ENCODE assay signal across 22 mouse cellular contexts in the genomic region with DNA sequence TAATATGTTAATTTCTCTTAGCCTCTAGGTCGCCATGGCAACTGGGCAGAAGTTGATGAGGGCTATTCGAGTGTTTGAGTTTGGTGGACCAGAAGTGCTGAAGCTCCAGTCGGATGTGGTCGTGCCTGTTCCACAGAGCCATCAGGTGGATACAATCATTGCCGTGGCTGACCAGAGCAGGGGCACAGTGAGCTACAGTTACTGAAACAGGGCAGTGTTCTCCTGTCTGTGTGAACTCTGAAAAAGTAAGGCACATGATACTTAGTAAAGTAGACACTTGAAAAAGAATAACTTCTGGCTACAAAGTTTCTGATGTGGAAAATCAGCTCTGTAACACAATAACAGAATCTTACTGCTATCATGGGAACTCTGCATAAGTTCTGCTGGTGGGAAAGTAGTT. TPM values are rescaled to one million over a fixed set of nuclear protein-coding genes. Genes with fewer than 3 reads are reported as not detected.
"Had no signal": no experiment of that assay in that cellular context is flagged by ENCODE, and none has a peak within 500 bp of the region (broad histone marks: within the 10 kb centered on the region; RNA-seq: fewer than 3 reads in every experiment).

No protein-coding gene starts in this region.

- ATAC-seq: liver, embryonic 12.5 days; midbrain, embryonic 13.5 days had no signal

- H3K36me3 ChIP-seq: neural tube, embryonic 13.5 days; neural tube, embryonic 15.5 days had no signal

- H3K27ac ChIP-seq: liver, embryonic 12.5 days; liver, embryonic 14.5 days; midbrain, embryonic 10.5 days; midbrain, embryonic 13.5 days; neural tube, embryonic 13.5 days; neural tube, embryonic 15.5 days had no signal

- H3K4me2 ChIP-seq: liver, embryonic 12.5 days; lung, embryonic 14.5 days; midbrain, embryonic 13.5 days; neural tube, embryonic 13.5 days; neural tube, embryonic 15.5 days had no signal

- H3K27me3 ChIP-seq: liver, embryonic 12.5 days; midbrain, embryonic 13.5 days; neural tube, embryonic 13.5 days; neural tube, embryonic 15.5 days had no signal

- H3K4me3 ChIP-seq: liver, embryonic 12.5 days; midbrain, embryonic 10.5 days; midbrain, embryonic 13.5 days; myocyte; neural tube, embryonic 13.5 days; neural tube, embryonic 15.5 days had no signal

- H3K9me3 ChIP-seq: liver, embryonic 12.5 days; midbrain, embryonic 10.5 days; midbrain, embryonic 13.5 days; neural tube, embryonic 13.5 days; neural tube, embryonic 15.5 days had no signal

- H3K4me1 ChIP-seq: liver, embryonic 12.5 days; midbrain, embryonic 10.5 days; midbrain, embryonic 13.5 days; neural tube, embryonic 13.5 days; neural tube, embryonic 15.5 days had no signal

- H3K9ac ChIP-seq: liver, embryonic 12.5 days; liver, embryonic 14.5 days; lung, embryonic 14.5 days; midbrain, embryonic 13.5 days; neural tube, embryonic 13.5 days; neural tube, embryonic 15.5 days had no signal

- DNase-seq: lung, adult 18-20 months; lung, embryonic 14.5 days; lung, postnatal 10 days; lung, postnatal 4 days; retina, postnatal 1 day; right cerebral cortex, adult 18-20 months; right cerebral cortex, postnatal 25 days; right cerebral cortex, postnatal 4 days; spleen, adult 18-20 months; thymus, adult 18-20 months; thymus, postnatal 14 days; thymus, postnatal 36 days had no signal

RNA-seq across cellular contexts. Expression of a gene that starts 58.8 kb away (rescaled TPM):
- total RNA-seq: megakaryocyte-erythroid progenitor cell, adult 5-6 weeks had no signal
- polyA plus RNA-seq: liver, embryonic 12.5 days; liver, embryonic 16.5 days; lung, embryonic 14.5 days; myocyte; small intestine, adult 2 months had no signal
